10 mouse cellular contexts compared by ENCODE assay signal in the genomic region with DNA sequence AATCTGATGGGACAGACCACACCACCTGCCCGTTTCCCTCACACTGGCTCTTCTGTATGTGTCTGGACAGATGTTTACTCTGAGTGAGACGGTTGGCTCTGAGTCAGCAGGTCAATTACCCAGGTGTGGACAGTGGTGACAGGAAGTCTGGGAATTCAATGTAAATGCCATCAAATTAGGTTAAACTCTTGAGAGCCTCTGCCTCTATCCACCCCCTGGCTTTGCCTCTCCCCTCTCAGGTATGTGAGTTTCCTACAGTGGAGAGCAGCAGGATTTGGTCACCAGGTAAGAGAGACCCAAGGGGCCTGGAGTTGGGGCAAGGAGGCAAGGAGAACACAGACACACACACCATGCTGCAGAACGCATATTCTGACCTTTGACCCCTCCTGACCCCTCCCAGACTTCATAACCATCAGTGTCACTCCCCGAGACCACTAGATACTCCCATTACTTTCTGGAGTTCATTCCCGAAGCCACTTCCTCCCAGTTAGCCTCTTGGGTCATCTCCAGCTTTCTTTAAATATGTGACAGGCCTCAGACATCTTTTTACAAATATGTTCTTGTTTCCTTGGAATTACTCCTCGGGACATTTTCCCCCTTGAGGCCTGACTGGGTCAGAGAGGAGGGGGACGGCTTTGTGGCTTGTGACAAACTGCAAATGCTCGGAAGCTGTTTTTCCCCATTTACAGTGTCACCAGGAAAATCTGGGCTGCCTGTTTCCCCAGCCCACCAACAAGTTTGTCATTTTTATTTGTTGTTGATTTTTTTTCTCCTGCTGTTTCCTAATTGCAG.
DNase-seq lines count a peak whose midpoint lies in the region; ATAC-seq and TF ChIP-seq lines count a peak whose summit lies in the region.
"Had no signal": no experiment of that assay in that cellular context is flagged by ENCODE, and none has a peak within 500 bp of the region (broad histone marks: within the 10 kb centered on the region; RNA-seq: fewer than 3 reads in every experiment).

No protein-coding gene starts in this region.

- WGBS in lung, embryonic 15.5 days = 25% methylated on average over 8 of the region's 8 CpGs
- WGBS in lung, adult 2 months = 50% methylated on average over 8 of the region's 8 CpGs
- WGBS in heart, embryonic 13.5 days = 54% methylated on average over 8 of the region's 8 CpGs
- 58% methylated on average over 8 of the region's 8 CpGs for WGBS in kidney, adult 2 months
- WGBS in forebrain, embryonic 12.5 days = 75% methylated on average over 8 of the region's 8 CpGs

- peaks cover 14% of the 10 kb centered on the region; the same call in 1 of the 2 replicates for H3K4me1 ChIP-seq in lung, embryonic 15.5 days
- no peaks in the 10 kb centered on the region for H3K4me1 ChIP-seq in lung, adult 2 months (ENCODE audit: control insufficient read depth, insufficient read depth, low read length)
- peaks cover 9% of the 10 kb centered on the region; the same call in 1 of the 2 replicates for H3K4me1 ChIP-seq in heart, embryonic 13.5 days
- H3K4me1 ChIP-seq in kidney, adult 2 months (ENCODE audit: control insufficient read depth, insufficient read depth, low read length) = no peaks in the 10 kb centered on the region
- no peaks in the 10 kb centered on the region for H3K4me1 ChIP-seq in forebrain, embryonic 12.5 days
- H3K4me1 ChIP-seq: liver, embryonic 12.5 days had no signal

- TF ChIP-seq POLR2A in lung, adult 2 months (IDR thresholded peaks at IDR 0.05; ENCODE audit: borderline replicate concordance, extremely low read depth, low read depth, low read length) = no peak
- TF ChIP-seq POLR2A in kidney, adult 2 months (IDR thresholded peaks at IDR 0.05; ENCODE audit: low read depth, low read length) = no peak

- ATAC-seq in lung, embryonic 15.5 days (ENCODE audit: borderline replicate concordance, extremely low read depth, low FRiP score, low TSS enrichment) = peak; percentile 64; the same call in 1 of the 2 replicates
- ATAC-seq in heart, embryonic 13.5 days (ENCODE audit: extremely low read depth, insufficient number of reproducible peaks, low FRiP score, low TSS enrichment) = no peak
- no peak for ATAC-seq in forebrain, embryonic 12.5 days (ENCODE audit: low FRiP score)
- ATAC-seq: liver, embryonic 12.5 days had no signal

- TF ChIP-seq CTCF in lung, adult 2 months (IDR thresholded peaks at IDR 0.05; ENCODE audit: insufficient read depth, low read length) = no peak
- TF ChIP-seq CTCF in kidney, adult 2 months (conservative IDR thresholded peaks at IDR 0.05; ENCODE audit: insufficient read depth, insufficient read length, low read depth, low read length) = no peak

- H3K9me3 ChIP-seq in lung, embryonic 15.5 days = no peaks in the 10 kb centered on the region
- no peaks in the 10 kb centered on the region for H3K9me3 ChIP-seq in heart, embryonic 13.5 days
- H3K9me3 ChIP-seq in forebrain, embryonic 12.5 days = no peaks in the 10 kb centered on the region
- H3K9me3 ChIP-seq: liver, embryonic 12.5 days had no signal

- H3K9ac ChIP-seq in lung, embryonic 15.5 days = no peak overlapping the region
- no peak overlapping the region for H3K9ac ChIP-seq in heart, embryonic 13.5 days
- no peak overlapping the region for H3K9ac ChIP-seq in forebrain, embryonic 12.5 days
- H3K9ac ChIP-seq: liver, embryonic 12.5 days had no signal

- peaks cover 3% of the 10 kb centered on the region; the same call in 1 of the 2 replicates for H3K27me3 ChIP-seq in lung, embryonic 15.5 days
- peaks cover 5% of the 10 kb centered on the region for H3K27me3 ChIP-seq in heart, embryonic 13.5 days (replicated peaks)
- no peaks in the 10 kb centered on the region for H3K27me3 ChIP-seq in kidney, adult 2 months (replicated peaks; ENCODE audit: control insufficient read depth, insufficient read depth, low read length)
- no peaks in the 10 kb centered on the region for H3K27me3 ChIP-seq in forebrain, embryonic 12.5 days
- H3K27me3 ChIP-seq: liver, embryonic 12.5 days had no signal

- no peak overlapping the region for H3K27ac ChIP-seq in lung, embryonic 15.5 days
- peak overlapping the region; percentile 8 for H3K27ac ChIP-seq in heart, embryonic 13.5 days (replicated peaks)
- H3K27ac ChIP-seq in kidney, adult 2 months (ENCODE audit: insufficient read depth, low read depth, low read length) = 0 out of 2 replicates have a peak overlapping the region, but pooled peaks have one; percentile 18
- H3K27ac ChIP-seq in forebrain, embryonic 12.5 days = no peak overlapping the region
- H3K27ac ChIP-seq: liver, embryonic 12.5 days had no signal

- no peak overlapping the region for H3K4me2 ChIP-seq in lung, embryonic 15.5 days
- H3K4me2 ChIP-seq in heart, embryonic 13.5 days = no peak overlapping the region
- H3K4me2 ChIP-seq in forebrain, embryonic 12.5 days = no peak overlapping the region
- H3K4me2 ChIP-seq: liver, embryonic 12.5 days had no signal

- no peak for DNase-seq in lung, adult 2 months
- peak; percentile 76 for DNase-seq in kidney, adult 2 months
- DNase-seq in lung, postnatal 25 days (ENCODE audit: low spot score) = peak; percentile 7
- no peak for DNase-seq in right cerebral cortex, adult 2 months (ENCODE audit: low spot score in 2 of 2)
- DNase-seq: cerebellum, postnatal 14 days; spleen, adult 18-20 months had no signal

- no peak overlapping the region for H3K4me3 ChIP-seq in lung, embryonic 15.5 days
- H3K4me3 ChIP-seq in lung, adult 2 months (replicated peaks; ENCODE audit: extremely low read depth, low read depth, low read length) = no peak overlapping the region
- no peak overlapping the region for H3K4me3 ChIP-seq in heart, embryonic 13.5 days
- H3K4me3 ChIP-seq in kidney, adult 2 months (ENCODE audit: insufficient read depth, low read depth, low read length) = no peak overlapping the region
- H3K4me3 ChIP-seq in forebrain, embryonic 12.5 days (replicated peaks) = no peak overlapping the region
- H3K4me3 ChIP-seq: liver, embryonic 12.5 days had no signal

- H3K36me3 ChIP-seq in lung, embryonic 15.5 days = no peaks in the 10 kb centered on the region
- H3K36me3 ChIP-seq in heart, embryonic 13.5 days = no peaks in the 10 kb centered on the region
- no peaks in the 10 kb centered on the region for H3K36me3 ChIP-seq in kidney, adult 2 months (ENCODE audit: control insufficient read depth, insufficient read depth, low read length)
- no peaks in the 10 kb centered on the region for H3K36me3 ChIP-seq in forebrain, embryonic 12.5 days (replicated peaks)
- H3K36me3 ChIP-seq: liver, embryonic 12.5 days had no signal

Comparison
In these comparisons a context has a peak if more than half of its experiments do, and no peak if none do; other contexts are left out.
1. DNase-seq: peak in kidney, adult 2 months (single experiment) and lung, postnatal 25 days (single experiment); none in lung, adult 2 months (single experiment) and right cerebral cortex, adult 2 months (0 of 2).
2. H3K27ac ChIP-seq: peak in heart, embryonic 13.5 days (single experiment) and kidney, adult 2 months (single experiment); none in lung, embryonic 15.5 days (single experiment) and forebrain, embryonic 12.5 days (single experiment).